Mouse (Mus musculus) retina, postnatal 1 day (tissue): ENCODE data around the gene Socs1.

ENCODE experiments used
- DNase-seq: peaks from one replicate; pipeline ENCODE4 v3.0.0-alpha.2; 2012

The Socs1 gene

DNA sequence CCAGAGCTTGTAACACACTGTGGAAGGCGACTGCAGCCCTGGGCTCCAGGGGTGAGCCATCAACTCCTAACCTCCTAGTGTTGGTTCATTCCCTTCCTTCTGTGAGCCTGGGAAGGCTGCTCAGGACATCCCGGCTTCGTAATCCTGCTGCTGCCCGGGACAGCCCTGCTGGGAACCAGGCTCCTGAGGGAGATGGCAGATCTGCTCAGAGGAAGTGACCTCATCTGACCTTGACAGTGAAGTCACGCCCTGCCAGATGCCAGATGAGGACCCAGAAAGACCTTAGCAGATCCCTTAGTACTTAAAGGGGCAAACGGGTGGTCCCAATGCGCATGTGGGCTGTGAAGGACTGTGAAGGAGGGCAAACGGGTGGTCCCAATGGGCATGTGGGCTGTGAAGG lies 24.2 kb downstream of the Socs1 start:
- DNase-seq, result peak; percentile 22

- DNase-seq, result no peak
These were observed 29.2 kb downstream of the Socs1 start for GRCm38 (mm10) chr16:10756168-10756567.

GRCm38 (mm10) chr16:10754521-10755296 lies 30.6 kb downstream of the Socs1 start:
- no peak for DNase-seq

GRCm38 (mm10) chr16:10749824-10750223 lies 35.5 kb downstream of the Socs1 start:
- DNase-seq, result peak; percentile 48

- DNase-seq, result no peak
These were observed 36.1 kb downstream of the Socs1 start for GRCm38 (mm10) chr16:10749226-10749625.

- no peak for DNase-seq
These were observed 44.3 kb downstream of the Socs1 start for GRCm38 (mm10) chr16:10741082-10741481.

- no peak for DNase-seq
These were observed 45.4 kb downstream of the Socs1 start for GRCm38 (mm10) chr16:10739854-10740398.

DNA sequence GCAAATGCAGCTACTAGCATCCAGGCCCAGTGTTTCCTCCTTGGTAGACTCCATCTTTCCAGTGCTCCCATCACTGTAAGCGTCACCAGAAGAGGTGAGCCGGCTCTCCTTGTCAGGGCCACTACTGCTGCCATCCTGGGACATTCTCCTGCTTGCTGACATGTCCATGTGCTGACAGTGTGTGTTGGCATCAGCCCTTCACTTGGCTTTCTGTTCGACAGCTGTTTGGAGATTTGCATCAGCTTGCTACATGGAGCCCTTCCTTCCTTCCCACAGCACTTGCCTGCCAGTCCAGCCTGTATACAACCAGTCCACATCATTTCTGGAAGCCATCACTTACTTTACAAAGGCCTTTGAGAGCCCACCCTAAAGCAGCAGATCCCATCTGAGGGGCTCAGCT lies 46.5 kb downstream of the Socs1 start:
- no peak for DNase-seq

DNA sequence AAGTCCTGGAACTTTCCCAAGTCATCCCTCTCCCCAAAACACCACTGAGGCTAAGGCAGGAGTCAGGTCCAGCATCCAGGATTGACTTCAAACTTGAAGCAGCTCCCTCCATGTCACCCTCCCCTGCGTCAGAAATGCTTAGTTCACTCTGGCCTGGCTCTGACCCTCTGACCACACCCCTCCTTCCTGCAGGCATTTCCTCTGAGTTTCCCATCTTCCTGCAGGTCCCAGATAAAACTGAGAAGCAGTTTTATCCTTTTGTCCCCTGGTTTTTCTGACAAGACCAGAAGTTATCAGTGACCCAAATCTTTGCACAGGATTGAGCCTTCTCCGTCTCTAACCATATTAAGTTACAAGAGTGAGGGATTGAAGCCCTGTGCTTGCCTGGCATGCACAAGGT lies 47.8 kb downstream of the Socs1 start:
- no peak for DNase-seq

DNA sequence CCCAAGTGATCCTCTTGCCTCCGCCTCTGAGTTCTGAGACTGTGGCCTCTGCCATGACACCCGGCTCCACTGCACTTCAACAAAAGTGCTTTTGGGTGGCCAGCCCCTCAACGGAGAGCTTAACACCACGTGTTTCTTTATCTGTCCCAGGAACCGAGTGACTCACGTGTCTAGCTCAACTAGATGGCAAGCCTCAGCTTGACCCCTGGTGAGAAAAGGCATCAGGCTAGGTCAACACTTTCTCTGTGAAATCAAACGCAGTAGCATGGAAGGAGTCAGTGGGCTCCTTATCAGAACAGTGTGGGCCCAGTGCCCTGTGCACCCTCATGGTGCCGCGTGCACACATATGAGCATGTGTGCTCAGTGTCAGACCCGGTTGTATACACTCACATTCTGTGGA lies 49.0 kb downstream of the Socs1 start:
- DNase-seq, result no peak

DNA sequence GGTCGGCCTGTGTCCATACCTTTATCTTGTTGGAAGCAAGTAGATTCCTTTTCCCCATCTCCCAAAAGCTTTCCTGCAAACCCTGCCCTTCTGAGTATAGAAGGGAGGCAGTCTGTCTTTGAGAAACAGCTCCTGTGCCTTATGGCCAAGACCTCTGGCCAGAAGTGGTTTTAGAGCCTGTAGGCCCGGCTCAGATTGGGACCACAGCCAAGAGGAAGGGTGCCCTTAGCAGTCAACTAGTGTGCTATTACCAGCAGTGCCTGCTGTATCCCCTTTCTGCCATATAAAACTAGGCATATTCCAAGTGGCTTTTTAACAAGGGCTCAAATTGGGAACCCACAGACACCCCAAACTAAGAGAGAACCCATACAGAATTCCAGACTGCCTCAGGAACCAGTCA lies 49.6 kb downstream of the Socs1 start:
- no peak for DNase-seq

DNA sequence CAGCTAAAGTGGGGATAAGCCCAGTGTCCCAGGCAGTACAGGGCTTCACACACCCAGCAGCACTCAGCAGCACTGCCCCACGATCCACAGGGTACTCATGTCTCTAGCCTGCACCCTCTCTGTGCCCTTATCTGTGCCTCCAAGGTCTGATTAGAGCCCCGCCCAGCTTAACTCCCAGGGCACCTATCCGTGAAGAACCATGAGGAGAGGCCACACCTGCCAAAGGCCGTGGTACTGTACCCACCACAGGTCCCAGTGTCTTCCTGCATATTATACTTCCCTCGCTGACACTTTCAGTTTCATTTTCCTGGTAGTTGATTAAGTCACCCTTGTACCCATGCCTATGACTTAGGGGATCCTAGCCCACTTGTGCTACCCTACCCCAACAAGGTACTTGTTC lies 52.9 kb downstream of the Socs1 start:
- no peak for DNase-seq
